Mouse (Mus musculus): Measurements from ENCODE around the gene Arl8a. TPM values are rescaled to one million over a fixed set of nuclear protein-coding genes. Genes with fewer than 3 reads are reported as not detected.
"Not testable (repeated sequence)": the region's sequence is repeated elsewhere in the genome, so short reads cannot be mapped to it uniquely, and the experiment has no call there.

Gene Arl8a
- polyA plus RNA-seq, 1 experiment from 2014 or later: 9.9 TPM

DNA sequence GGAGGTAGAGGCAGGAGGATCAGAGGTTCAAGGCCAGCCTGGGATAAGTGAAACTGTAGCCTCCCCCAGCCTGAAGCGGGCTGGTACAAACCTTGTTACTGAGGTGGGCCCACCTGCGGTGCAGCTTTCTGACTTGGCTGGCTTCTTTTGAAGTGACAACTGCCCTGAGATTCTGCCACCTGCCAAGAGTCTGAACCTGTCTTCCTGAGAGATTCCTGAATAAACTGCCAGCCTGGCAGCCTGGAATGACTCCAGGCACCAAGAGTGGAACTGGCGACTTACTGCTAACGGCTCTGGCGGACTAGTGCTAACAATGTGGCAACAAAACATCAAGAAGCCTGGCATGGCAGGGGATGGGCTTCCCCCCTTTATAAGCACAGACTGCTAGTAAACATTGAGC is 47.7 kb downstream of the Arl8a start:
- not testable (repeated sequence) for H3K36me3 ChIP-seq (ENCODE audit: control insufficient read depth, insufficient read depth); H3K4me1 ChIP-seq (ENCODE audit: control insufficient read depth, low read depth, low read length); H3K9me3 ChIP-seq (replicated peaks; ENCODE audit: control insufficient read depth, low read length); H3K27ac ChIP-seq (ENCODE audit: low read length); H3K4me2 ChIP-seq (ENCODE audit: low read depth, low read length); H3K4me3 ChIP-seq (ENCODE audit: low read depth, low read length); H3K27me3 ChIP-seq (ENCODE audit: control insufficient read depth, insufficient read depth, low read depth, low read length); H3K9ac ChIP-seq (ENCODE audit: low read depth, low read length); ATAC-seq (ENCODE audit: low read depth)
- WGBS (ENCODE audit: insufficient replicate concordance): 70% methylated on average over 5 of the region's 5 CpGs

DNA sequence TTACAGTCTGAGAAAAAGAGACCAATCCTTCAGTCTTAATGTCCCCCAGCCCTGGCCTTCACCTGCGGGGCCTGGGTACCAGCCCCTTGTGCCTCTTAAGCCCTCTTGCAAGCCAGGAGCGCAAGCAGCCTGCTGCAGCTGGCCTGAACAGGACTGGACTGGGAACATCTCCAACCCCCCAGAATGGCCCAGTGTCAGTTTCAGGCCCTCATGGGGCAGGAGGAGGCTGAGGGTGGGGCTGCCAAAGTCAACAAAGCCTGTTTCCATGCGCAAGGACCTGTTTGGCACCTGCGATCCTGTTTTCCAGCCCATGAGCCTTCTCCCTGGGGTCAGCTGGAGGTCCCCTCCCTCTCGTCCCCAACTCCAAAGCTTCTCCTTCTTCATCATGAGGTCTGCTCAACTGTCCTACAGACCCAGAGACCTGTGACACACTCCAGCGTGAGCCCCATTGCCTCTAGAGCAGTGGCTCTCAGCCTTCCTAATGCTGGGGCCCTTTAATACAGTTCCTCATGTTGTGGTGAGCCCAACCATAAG is 49.4 kb downstream of the Arl8a start:
- ATAC-seq (ENCODE audit: low read depth): no peak

DNA sequence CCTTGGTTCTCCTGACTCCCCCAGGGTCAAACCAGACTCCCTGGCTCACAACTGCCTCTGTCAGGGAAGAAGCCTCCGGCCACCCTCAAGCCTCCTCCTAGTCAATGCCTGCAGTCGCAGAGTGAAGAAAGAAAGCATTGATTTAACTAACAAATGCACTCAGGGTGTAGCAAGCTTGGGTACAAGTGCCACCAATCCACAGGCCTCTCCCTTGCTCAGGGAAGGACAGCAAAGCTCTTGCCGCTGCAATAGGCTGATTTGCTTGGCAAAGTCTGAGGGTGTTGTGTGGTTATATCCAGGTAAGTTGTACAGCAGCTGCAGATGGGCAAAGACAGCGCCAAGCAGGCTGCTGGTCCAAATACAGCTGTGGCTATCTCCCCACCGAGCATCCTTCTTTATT is 51.8 kb downstream of the Arl8a start:
- Histone ChIP-seq H3K4me1 (ENCODE audit: control insufficient read depth, low read depth, low read length) (peaks cover 9% of the 10 kb centered on the region), H3K9ac (ENCODE audit: low read depth, low read length) (no peak overlapping the region), H3K27ac (ENCODE audit: low read length) (no peak overlapping the region), H3K4me3 (ENCODE audit: low read depth, low read length) (no peak overlapping the region), H3K9me3 (replicated peaks; ENCODE audit: control insufficient read depth, low read length) (no peaks in the 10 kb centered on the region), H3K4me2 (ENCODE audit: low read depth, low read length) (no peak overlapping the region), H3K27me3 (ENCODE audit: control insufficient read depth, insufficient read depth, low read depth, low read length) (no peaks in the 10 kb centered on the region), H3K36me3 (ENCODE audit: control insufficient read depth, insufficient read depth) (no peaks in the 10 kb centered on the region)
- no peak for ATAC-seq (ENCODE audit: low read depth)
- 58% methylated on average over 5 of the region's 5 CpGs for WGBS (ENCODE audit: insufficient replicate concordance)

More for the DNA sequence above, 49.4 kb downstream of the Arl8a start:
- H3K36me3 ChIP-seq (ENCODE audit: control insufficient read depth, insufficient read depth): no peaks in the 10 kb centered on the region
- H3K27me3 ChIP-seq (ENCODE audit: control insufficient read depth, insufficient read depth, low read depth, low read length): no peaks in the 10 kb centered on the region
- H3K4me3 ChIP-seq (ENCODE audit: low read depth, low read length): no peak overlapping the region
- no peaks in the 10 kb centered on the region for H3K9me3 ChIP-seq (replicated peaks; ENCODE audit: control insufficient read depth, low read length)
- no peak overlapping the region for H3K27ac ChIP-seq (ENCODE audit: low read length)
- H3K4me1 ChIP-seq (ENCODE audit: control insufficient read depth, low read depth, low read length): peaks cover 9% of the 10 kb centered on the region
- no peak overlapping the region for H3K4me2 ChIP-seq (ENCODE audit: low read depth, low read length)
- WGBS (ENCODE audit: insufficient replicate concordance): 71% methylated on average over 6 of the region's 6 CpGs
- H3K9ac ChIP-seq (ENCODE audit: low read depth, low read length): no peak overlapping the region

DNA sequence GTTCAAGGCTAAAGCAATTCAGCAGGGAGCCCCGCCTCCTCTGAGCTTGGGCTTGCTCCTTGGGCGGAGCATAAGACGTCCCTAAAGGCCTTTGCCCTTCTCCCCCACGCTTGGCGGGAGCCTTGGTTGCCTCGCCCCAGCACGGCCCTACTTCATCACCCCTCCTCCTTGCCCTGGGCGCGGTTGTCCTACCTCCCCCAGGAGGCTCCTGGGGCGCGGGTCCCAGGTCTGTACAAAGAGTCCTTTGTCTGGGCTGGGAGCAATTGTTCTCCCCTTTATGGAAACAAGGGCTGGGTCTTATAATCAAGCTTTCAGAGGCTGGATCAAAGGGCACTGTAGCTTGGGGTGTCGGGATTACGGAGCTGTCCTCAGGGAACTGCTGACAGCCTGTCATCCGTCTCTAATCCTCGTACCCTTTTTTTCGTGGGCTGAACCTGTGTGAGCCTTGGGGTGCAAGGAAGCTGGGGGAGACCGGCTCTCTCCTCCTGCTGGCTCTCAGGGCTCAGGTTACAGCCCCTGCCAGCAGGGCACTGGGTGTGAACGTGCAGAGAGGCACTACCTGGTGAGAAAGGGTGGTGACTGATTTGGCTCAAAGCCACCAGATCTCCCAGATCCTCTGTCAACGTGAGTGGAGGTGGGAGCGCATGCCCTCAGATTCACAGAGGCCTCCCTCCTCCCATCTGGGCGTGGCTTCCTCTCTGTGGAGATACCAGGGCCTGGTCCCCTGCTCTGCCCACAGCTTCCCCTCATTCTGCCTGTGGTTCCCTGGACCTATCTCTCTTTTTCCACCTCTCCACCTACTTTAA is 52.6 kb downstream of the Arl8a start:
- ATAC-seq (ENCODE audit: low read depth): peak; percentile 43; the same call in 1 of the 2 replicates
- WGBS (ENCODE audit: insufficient replicate concordance): 5% methylated on average over 21 of the region's 21 CpGs
- H3K9me3 ChIP-seq (replicated peaks; ENCODE audit: control insufficient read depth, low read length): no peaks in the 10 kb centered on the region
- H3K9ac ChIP-seq (ENCODE audit: low read depth, low read length): no peak overlapping the region
- no peaks in the 10 kb centered on the region for H3K36me3 ChIP-seq (ENCODE audit: control insufficient read depth, insufficient read depth)
- H3K4me1 ChIP-seq (ENCODE audit: control insufficient read depth, low read depth, low read length): peaks cover 10% of the 10 kb centered on the region
- no peak overlapping the region for H3K27ac ChIP-seq (ENCODE audit: low read length)
- H3K4me3 ChIP-seq (ENCODE audit: low read depth, low read length): no peak overlapping the region
- H3K4me2 ChIP-seq (ENCODE audit: low read depth, low read length): peak overlapping the region; percentile 30; the same call in 1 of the 2 replicates
- no peaks in the 10 kb centered on the region for H3K27me3 ChIP-seq (ENCODE audit: control insufficient read depth, insufficient read depth, low read depth, low read length)

DNA sequence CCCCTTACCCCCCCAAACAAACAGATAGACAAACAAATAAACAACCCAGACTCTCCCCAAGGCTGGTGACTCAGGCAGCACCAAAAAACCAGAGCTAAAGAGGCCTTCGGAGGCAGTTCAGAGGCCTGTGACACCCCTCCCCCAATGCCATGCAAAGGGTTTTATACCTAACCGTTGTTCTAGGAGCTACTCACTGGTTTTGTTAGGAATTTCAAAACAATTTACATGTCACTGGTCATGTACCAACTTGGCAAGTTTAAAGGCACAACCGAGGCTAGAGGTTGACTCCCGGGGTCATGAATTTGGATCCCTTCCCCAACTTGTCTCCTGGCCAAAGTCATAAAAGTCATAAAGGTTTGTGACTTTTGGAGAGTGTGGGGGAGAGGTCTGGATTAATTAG is 53.8 kb downstream of the Arl8a start:
- Histone ChIP-seq H3K27ac (ENCODE audit: low read length) (no peak overlapping the region), H3K27me3 (ENCODE audit: control insufficient read depth, insufficient read depth, low read depth, low read length) (no peaks in the 10 kb centered on the region), H3K4me2 (ENCODE audit: low read depth, low read length) (no peak overlapping the region), H3K4me1 (ENCODE audit: control insufficient read depth, low read depth, low read length) (peaks cover 20% of the 10 kb centered on the region), H3K9ac (ENCODE audit: low read depth, low read length) (no peak overlapping the region), H3K36me3 (ENCODE audit: control insufficient read depth, insufficient read depth) (no peaks in the 10 kb centered on the region), H3K4me3 (ENCODE audit: low read depth, low read length) (no peak overlapping the region), H3K9me3 (replicated peaks; ENCODE audit: control insufficient read depth, low read length) (no peaks in the 10 kb centered on the region)
- WGBS (ENCODE audit: insufficient replicate concordance): 75% methylated on average over 4 of the region's 4 CpGs
- ATAC-seq (ENCODE audit: low read depth): no peak

DNA sequence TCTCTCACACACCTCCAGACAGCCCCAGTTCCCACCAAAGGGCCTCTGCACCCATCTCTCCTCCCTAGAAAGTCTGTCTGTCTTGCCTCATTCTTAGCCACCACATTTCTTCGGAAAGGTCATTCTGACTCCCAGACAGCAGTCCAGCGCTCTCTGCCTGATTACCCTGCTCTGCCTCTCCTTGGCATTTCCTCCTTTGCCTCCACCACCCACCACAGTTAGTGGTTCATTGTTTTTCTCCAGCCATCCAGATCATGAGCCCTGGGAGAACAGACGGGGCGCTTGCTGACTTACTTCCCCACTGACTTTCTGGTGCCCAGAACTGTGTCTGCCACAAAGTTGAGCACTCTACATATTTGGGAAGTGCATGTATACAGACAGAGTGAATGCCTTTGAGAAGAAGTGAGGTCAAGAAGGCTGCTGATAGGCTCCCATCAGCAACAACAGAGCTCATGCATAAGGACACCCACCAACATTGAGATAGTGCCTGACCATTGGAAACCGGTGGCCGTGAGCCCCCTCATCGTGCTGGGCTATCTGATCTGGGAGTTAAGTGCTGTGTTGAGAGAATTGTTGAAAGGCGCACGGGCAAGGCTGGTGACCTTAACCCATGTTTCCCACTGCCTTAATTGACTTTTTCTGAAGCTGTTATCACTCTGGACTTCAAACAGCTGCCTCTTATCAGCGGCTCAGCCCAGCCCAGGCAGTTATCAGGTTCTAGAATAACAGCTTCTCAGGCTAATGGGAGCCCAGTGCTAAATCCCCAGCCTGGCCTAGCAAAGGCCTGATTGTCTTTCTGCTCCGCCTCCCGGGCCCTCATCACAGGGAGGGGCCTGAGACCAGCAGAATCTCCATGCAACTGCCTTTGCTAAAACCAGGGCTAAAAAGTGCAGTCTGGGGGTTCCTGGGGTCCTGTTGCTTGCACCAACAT is 57.8 kb downstream of the Arl8a start:
- H3K9me3 ChIP-seq (replicated peaks; ENCODE audit: control insufficient read depth, low read length): no peaks in the 10 kb centered on the region
- peak overlapping the region; percentile 14 for H3K4me2 ChIP-seq (ENCODE audit: low read depth, low read length)
- H3K4me1 ChIP-seq (ENCODE audit: control insufficient read depth, low read depth, low read length): peaks cover 17% of the 10 kb centered on the region
- no peaks in the 10 kb centered on the region for H3K27me3 ChIP-seq (ENCODE audit: control insufficient read depth, insufficient read depth, low read depth, low read length)
- no peak overlapping the region for H3K27ac ChIP-seq (ENCODE audit: low read length)
- peak; percentile 92 for ATAC-seq (ENCODE audit: low read depth)
- H3K9ac ChIP-seq (ENCODE audit: low read depth, low read length): no peak overlapping the region
- 22% methylated on average over 12 of the region's 12 CpGs for WGBS (ENCODE audit: insufficient replicate concordance)
- H3K36me3 ChIP-seq (ENCODE audit: control insufficient read depth, insufficient read depth): no peaks in the 10 kb centered on the region
- no peak overlapping the region for H3K4me3 ChIP-seq (ENCODE audit: low read depth, low read length)

DNA sequence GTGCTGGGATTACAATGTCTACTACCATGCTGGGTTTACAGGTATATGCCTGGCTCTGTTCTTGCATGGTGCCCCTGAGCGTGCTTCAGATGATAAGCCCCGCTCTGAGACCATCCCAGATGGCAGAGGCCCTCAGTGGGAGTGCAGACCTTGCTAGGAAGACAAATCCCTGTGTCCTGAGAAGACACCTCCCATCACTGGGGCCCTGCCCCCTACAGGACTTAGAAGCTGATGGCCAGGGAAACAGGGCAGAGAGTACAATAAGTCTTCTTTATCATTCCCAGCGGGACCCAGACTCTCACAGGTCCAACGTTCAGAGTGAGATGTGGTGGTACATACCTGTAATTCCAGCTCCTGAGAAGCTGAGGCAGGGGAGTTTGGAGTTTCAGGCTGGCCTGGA is 58.6 kb downstream of the Arl8a start:
- Histone ChIP-seq H3K9me3 (replicated peaks; ENCODE audit: control insufficient read depth, low read length) (no peaks in the 10 kb centered on the region), H3K36me3 (ENCODE audit: control insufficient read depth, insufficient read depth) (no peaks in the 10 kb centered on the region), H3K4me1 (ENCODE audit: control insufficient read depth, low read depth, low read length) (peaks cover 15% of the 10 kb centered on the region), H3K27me3 (ENCODE audit: control insufficient read depth, insufficient read depth, low read depth, low read length) (no peaks in the 10 kb centered on the region), H3K4me3 (ENCODE audit: low read depth, low read length) (no peak overlapping the region), H3K27ac (ENCODE audit: low read length) (no peak overlapping the region), H3K4me2 (ENCODE audit: low read depth, low read length) (peak overlapping the region; percentile 14), H3K9ac (ENCODE audit: low read depth, low read length) (no peak overlapping the region)
- WGBS (ENCODE audit: insufficient replicate concordance): 50% methylated on average over 4 of the region's 4 CpGs
- no peak for ATAC-seq (ENCODE audit: low read depth)
